Mouse (Mus musculus) subcutaneous adipose tissue, adult 2 months (tissue): ENCODE results near the gene Tmem129. TPM values are rescaled to one million over a fixed set of nuclear protein-coding genes. Genes with fewer than 3 reads are reported as not detected.

Experiments used
- polyA plus RNA-seq: library from polyadenylated mRNA; depleted of rRNA; stranded (reverse); fragments of >200 nt; gene quantifications from 2 replicates; pipeline ENCODE4 v1.2.3, GENCODE M21; 2012; ENCODE audit warnings: low replicate concordance; rRNA removed

Tmem129 gene
- polyA plus RNA-seq = 48.7 and 52.6 TPM in 2 replicates

DNA sequence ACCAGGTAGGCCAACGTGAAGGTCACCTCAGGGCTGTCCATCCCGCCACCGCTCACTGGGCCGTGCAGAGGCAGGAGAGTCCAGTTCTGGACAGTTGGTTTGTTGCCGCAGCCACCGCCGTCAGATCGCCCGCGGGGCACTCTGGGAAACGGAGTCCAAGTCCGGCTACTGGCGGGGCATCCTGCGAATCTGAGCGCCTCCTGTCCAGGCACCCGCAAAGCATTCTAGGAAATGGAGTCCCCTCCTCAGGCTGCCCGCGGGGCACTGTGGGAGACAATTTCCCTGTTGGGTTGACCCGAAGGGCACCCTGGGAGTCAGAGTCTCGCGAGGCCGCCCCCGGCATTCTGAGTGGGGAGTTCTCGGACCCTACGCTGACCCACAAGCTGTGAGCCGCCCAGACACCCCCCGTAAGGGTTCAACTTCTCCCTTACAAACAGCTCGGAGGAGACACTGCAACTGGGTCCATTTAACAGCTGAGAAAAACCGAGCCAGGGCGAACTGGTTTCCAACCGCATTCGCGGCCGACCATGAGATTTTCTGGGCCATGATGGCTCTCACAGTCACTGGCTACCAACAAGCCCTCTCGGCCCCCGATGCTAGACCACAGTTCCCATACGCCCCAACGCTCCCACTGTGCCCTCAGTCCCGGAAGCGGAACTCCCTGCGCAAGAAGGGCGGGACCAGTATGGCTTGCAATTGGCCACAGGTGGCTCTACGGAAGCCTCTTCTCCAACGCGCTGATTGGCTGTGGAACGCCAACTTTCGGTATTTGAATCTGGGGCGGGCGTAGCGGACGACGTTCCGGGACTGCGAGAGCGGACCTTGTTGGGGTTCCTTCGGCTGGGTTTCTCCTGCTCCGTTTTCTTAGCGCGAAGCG, at the start of gene Tmem129, which contains the start of gene Tacc3:
Gene Tmem129, minus strand, starts transcription at position 630 of the 877 bp plus-strand sequence.
Gene Tacc3, plus strand, starts transcription at position 342 of the 877 bp plus-strand sequence.

DNA sequence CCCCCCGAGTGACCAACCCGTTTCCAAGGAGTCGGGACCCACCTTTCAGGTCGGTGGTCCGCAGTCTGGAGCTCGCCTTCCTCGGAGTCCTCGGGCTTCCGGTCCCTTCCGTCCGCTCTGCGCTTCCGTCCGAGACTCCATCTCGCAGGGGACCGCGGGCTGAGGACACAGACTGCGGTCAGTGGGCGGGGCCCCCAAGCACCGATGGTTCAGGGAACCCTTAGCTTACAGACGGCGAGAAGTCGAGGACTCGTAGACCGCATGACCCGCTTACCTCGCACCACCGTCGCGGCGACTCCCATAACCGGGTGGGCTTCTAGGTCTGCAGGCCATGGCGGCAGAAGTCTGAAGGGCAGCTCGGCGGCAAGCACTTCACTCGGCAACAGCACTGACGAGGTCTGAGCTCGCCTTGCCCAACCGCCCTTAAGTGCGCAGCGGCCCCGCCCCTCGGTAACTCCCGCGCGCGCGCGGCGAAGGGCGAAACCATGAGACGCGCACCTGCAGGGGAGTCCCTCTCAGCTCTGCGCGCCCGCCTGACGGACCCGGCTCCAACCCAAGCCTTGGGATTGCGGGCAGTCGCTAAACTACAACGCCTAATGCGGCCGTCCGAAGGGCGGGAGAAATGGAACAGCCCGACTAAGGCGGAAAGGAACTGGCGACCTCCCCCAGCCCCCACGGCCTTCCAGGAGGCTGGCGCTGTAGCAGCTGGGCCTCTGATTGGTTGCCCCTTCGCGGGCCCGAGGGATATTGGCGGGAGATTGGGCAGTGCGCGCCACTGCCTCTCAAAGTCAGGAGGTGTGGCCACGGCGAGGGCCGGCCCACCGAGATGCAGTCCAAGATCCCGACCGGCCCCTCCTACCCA, 6.1 kb downstream of the Tmem129 start, which contains the start of gene Slbp:
Gene Slbp, minus strand, starts transcription at position 654 of the 862 bp plus-strand sequence.

DNA sequence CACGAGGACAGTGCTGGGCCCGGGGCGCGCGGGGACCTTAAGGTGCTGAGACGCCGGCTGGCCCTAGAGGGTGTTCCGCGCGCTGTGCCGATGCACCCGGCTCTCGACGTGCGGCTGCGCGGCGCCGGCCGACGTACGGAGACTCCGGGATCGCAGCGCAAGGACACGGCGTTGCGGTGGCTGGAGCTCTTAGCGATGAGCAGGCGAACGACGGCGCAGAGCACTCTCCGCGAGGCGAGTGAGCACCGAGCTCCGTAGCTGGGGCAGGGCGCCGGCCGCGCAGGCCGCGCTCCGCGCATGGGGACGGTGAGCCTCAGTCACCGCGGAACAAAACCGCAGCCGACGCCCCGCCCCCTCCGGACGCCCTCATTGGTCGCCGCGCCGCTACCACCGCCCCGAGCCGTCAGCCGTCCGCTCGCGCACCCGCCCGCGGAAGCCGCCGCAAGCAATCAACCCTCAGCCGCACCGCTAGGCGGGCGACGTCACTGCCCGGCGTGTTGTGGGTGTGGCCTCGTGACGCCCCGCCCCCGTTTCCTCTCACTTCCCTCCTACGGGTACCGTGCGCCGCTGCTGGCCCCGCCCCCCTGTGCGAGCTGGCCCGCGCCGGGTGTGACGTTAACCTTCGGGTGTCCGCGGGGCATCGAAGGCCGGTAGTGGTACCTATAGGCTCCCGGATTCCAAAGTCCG, 28.8 kb downstream of the Tmem129 start, which contains the start of the genes Fam53a and Gm9903:
Gene Fam53a, minus strand, starts transcription at position 335 of the 687 bp plus-strand sequence.
Gene Gm9903, plus strand, starts transcription at position 625 of the 687 bp plus-strand sequence.

Other genes starting within 250 kb of the Tmem129 start
- gene Nkx1-1, start 224.4 kb downstream of the Tmem129 start, polyA plus RNA-seq = not detected in 2 replicates
- 23.2 and 52.2 TPM in 2 replicates for gene Fam53a, start 28.8 kb downstream of the Tmem129 start, polyA plus RNA-seq
- 0.62 and 1.5 TPM in 2 replicates for gene Gm9903, start 28.5 kb downstream of the Tmem129 start, polyA plus RNA-seq
- gene Slbp, start 5.8 kb downstream of the Tmem129 start, polyA plus RNA-seq = 14.5 and 22.2 TPM in 2 replicates
- gene Tacc3, start 288 bp downstream of the Tmem129 start, polyA plus RNA-seq = 5.7 and 17.8 TPM in 2 replicates
- gene Fgfr3, start 63.3 kb upstream of the Tmem129 start, polyA plus RNA-seq = 11.1 and 19.3 TPM in 2 replicates
- 69.1 and 73.2 TPM in 2 replicates for gene Letm1, start 124.4 kb upstream of the Tmem129 start, polyA plus RNA-seq
- gene Nsd2, start 162.3 kb upstream of the Tmem129 start, polyA plus RNA-seq = 8.7 and 14.2 TPM in 2 replicates